Mouse (Mus musculus) hematopoietic stem cell, adult 5-6 weeks (primary cell): ENCODE measurements around the gene Gapvd1. TPM values are rescaled to one million over a fixed set of nuclear protein-coding genes. Genes with fewer than 3 reads are reported as not detected.
A peak's percentile ranks its signal among the peaks of the same experiment; 100 is the strongest.

Source experiments
- ATAC-seq, 2 experiments: fragments of 125-278 bp in 1 of 2; replicated peaks in 1 of 2; 2 replicates each; pipeline ENCODE4 v1.8.0; 2016 to 2017; ENCODE audit warnings: inconsistent platforms in 2 of 2, mild to moderate bottlenecking in 2 of 2, moderate number of reproducible peaks in 2 of 2, low read depth in 1 of 2, moderate TSS enrichment in 1 of 2; ENCODE audit not compliant: low FRiP score in 2 of 2, poor library complexity in 2 of 2, severe bottlenecking in 2 of 2, insufficient read depth in 1 of 2, low TSS enrichment in 1 of 2
- total RNA-seq: library from RNA; stranded (forward); fragments of 172-1452, 232-1000 nt; gene quantifications from 2 replicates; pipeline ENCODE4 v1.2.3, GENCODE M21; 2017

Gapvd1 gene
- total RNA-seq, 1 experiment from 2014 or later = 101 TPM

- peak; percentile 54 to 70 for ATAC-seq
These were observed 127.5 kb downstream of the Gapvd1 start for GRCm38 (mm10) chr2:34627328-34628226.

Other genes with a start within 250 kb of the Gapvd1 start
- gene Hspa5, start 16.7 kb upstream of the Gapvd1 start, total RNA-seq = 812 and 949 TPM in 2 replicates
- 34.9 and 66.2 TPM in 2 replicates for gene Rabepk, start 44.7 kb upstream of the Gapvd1 start, total RNA-seq
- gene Fbxw2, start 71.1 kb upstream of the Gapvd1 start, total RNA-seq = 76.7 and 81.1 TPM in 2 replicates
- not detected in 2 replicates for gene Gm34653, start 77.8 kb upstream of the Gapvd1 start, total RNA-seq
- gene Cutal, start 119.2 kb upstream of the Gapvd1 start, total RNA-seq = not detected in 2 replicates
- 27.8 and 54.6 TPM in 2 replicates for gene Psmd5, start 119.7 kb upstream of the Gapvd1 start, total RNA-seq
- gene Phf19, start 158.8 kb upstream of the Gapvd1 start, total RNA-seq = 5.7 and 10.0 TPM in 2 replicates
- gene Traf1, start 206.5 kb upstream of the Gapvd1 start, total RNA-seq = 6.3 and 11.3 TPM in 2 replicates